Mouse (Mus musculus) frontal cortex, postnatal 14 days (tissue): ENCODE data around the gene Rap1b.

Experiments used
- DNase-seq, 2 experiments: peaks; one replicate each; pipeline ENCODE4 v3.0.0; 2022; ENCODE audit warnings: low spot score in 2 of 2

Gene Rap1b

GRCm38 (mm10) chr10:117858241-117858640, 12.4 kb upstream of the Rap1b start:
- no peak for DNase-seq

GRCm38 (mm10) chr10:117856001-117856720, 10.3 kb upstream of the Rap1b start:
- DNase-seq = no peak

DNA sequence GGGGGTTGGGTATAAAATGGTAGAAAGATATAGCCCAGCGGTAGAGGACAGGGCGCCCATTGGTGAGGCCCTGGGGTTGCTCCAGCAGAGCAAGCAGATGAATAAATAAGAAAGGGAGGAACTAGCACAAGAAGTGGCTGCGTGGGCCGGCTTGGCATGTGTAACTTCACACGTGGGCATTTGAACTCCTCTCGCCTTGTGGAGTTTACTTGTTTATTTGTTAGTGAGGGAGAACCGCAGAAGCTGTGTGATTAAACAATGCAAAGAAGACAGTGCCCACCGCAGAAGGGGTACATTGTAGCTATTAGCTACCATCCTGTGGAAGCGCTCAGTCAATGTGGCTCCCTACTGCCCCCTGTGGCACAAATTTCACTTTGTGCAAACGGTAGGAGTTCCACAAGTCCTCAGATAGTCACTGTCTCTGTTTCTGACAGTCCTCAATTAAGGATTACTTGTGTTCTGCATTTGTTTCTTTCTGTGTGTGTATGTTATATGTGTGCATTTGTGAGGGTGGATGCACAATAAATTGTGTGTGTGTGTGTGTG, 6.9 kb upstream of the Rap1b start:
- no peak for DNase-seq

- no peak for DNase-seq
These were observed 3.1 kb upstream of the Rap1b start for GRCm38 (mm10) chr10:117848981-117849380.

DNA sequence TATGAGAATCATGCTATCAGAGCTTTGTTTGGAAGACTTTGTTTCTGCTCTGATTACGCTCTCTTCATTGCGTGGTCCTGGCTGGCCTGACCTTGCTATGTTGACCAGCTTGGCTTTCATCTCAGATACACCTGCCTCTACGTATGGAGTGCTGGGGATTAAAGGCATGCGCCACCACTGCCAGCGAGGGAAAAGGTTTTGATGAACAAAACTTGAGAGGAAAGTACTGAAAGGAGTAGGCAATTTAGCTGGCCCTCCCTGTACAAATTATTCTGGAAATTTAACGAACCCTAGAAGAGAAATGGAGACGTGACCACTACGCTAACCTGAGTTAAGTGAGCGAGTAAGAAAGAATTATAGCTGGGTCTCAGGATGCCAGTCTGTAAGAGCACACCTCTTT, 961 bp upstream of the Rap1b start:
- DNase-seq = no peak

DNA sequence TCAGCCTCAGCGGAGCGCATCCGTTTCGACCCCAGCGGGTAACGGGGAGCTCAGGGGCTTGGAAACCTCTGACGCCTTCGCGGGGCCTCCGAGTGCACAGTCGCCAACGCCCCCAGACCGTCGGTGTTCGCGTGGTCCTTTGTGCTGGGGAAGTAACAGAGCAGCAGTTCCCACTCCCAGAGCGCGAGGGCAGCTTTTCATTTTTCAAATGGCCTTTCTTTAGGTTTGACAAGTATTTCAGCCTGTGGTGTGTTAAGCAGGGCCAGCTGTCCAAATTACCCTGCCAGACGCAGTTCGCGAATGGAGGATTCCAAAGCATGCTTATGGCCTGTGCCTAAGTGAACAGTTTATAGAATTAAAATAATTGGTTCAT, 411 bp upstream of the Rap1b start:
- DNase-seq = no peak

GRCm38 (mm10) chr10:117844782-117845596, 846 bp downstream of the Rap1b start:
- peak; percentile 32 to 43 for DNase-seq

- DNase-seq = no peak
These were observed 1.6 kb downstream of the Rap1b start for GRCm38 (mm10) chr10:117844279-117844678.

- no peak for DNase-seq
These were observed 2.1 kb downstream of the Rap1b start for GRCm38 (mm10) chr10:117843690-117844089.

- DNase-seq = no peak
These were observed 4.1 kb downstream of the Rap1b start for GRCm38 (mm10) chr10:117841765-117842164.

DNA sequence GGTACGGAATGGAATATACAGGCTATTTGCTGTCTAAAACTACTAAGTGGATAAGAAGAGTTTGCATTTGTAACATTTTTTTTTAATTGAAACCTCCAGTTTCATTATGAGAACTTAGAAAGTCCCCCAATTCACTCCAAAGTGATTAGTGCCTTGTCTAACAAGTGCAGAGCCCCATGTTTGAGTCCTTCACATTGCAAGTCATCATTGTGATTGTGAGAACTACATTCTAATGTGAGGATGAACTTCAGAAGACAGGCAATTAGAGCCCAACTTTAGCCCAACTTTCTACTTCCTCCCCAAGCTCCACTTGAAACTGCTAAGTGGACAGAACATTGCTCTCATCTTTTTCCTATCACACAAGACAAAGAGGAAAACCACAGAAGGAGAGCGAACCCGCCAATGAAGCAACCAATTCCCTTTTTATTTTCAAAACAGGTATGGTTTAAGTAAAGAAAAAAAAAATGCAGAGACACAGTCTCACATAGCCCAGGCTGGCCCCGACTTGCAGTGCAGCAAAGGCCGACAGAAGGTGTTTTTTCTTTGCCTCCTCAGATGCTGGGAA, 5.3 kb downstream of the Rap1b start:
- DNase-seq = no peak

DNA sequence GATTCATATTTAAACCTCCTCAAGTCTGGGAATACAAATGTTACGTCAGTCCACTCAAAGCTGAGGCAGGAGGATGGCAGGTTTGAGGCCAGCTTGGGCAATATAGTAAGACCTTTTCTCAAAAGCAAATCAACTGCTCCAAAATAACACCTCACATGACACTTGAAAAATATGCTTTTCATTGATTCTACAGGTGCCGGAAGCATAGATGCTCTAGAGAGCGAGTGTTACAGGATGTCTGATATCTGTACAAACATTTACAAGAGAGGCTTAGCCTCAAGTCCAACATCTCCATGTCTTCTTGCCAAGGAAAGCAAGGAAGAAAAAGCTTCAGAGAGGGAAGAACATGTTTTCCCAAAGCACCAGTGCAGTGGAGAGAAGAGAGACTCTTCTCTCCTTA, 6.1 kb downstream of the Rap1b start:
- no peak for DNase-seq

DNA sequence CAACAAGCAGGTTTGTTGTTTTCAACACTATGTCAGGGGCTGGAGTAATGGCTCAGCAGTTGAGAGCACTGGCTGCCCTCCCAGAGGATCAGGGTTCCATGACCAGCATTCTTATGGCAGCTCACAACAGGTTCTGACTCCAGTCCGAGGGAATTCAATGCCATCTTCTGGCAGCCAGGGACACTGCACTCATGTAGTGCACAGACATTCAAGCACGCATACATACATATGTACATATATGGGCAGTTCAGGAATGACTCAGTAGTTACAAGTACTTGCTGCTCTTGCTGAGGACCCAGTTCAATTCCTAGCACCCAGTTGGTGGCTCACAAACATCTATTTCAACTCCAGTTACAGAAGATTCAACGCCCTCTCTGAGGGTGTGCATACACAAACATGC, 6.9 kb downstream of the Rap1b start:
- no peak for DNase-seq

DNA sequence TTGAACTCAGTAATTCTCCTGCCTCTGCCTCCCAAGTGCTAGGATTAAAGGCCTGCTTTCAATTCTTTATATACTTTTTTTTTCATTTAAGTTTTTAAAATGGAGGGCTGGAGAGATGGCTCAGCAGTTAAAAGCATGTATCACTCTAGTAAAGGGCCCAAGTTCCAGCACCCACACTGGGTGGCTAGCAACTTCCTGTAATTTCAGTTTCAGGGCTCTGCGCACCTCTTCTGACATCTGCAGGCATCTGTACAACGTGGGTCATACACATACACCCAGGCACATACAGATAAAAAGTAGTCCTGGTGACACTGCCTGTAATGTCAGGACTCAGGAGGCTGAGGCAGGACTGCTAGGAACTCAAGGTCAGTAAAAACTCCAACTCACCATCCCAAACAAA, 9.5 kb downstream of the Rap1b start:
- no peak for DNase-seq

- DNase-seq = no peak
These were observed 10.4 kb downstream of the Rap1b start for GRCm38 (mm10) chr10:117835453-117835852.

DNA sequence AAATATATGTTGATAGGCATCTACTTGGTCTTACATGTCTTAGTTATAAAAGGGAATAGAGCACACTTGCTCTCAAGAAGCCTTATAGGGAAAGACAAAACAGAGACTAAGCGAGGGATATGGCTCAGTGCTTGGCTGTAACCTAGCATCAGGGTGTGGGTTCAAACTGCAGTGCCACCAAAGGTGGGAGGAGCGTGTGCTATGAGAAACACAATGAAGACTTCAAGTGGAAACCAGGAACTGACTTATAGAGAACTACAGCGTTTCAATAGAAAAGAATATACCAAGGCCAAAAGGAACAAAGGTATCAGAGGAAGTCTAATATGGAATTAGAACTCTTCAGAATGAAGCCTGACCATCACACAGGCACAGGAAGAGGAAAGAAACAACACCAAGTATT, 15.0 kb downstream of the Rap1b start:
- no peak for DNase-seq

DNA sequence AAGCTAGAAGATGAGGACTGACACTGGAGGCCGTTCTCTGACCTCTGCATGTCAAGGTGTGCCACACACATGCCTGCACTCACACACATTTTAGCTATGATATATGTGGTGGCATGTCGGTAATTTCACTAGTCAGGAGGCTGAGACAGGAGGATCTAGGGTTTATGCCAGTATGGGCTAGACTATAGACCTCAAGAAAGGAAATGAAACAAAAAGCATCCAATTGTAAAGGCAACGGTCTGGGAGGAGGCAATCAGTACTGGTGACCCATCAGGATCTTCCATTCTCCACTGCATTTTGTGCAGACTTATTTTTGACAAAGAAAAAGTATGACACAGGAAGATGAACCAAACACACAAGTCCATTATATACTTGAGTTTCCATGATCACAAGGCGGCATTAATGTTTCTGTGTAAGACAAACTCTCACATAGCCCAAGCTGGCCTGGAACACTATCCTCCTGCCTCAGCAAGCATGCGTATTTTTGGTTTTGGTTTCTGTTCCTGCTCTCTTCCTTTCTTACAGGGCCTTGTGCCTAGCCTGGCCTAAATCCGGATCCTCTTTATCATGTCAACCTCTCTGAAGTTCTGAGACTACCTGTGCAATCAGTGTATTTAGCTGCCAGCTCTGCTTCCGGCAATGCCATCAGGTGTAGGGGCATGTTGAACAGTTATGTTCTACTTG, 16.2 kb downstream of the Rap1b start:
- no peak for DNase-seq

DNA sequence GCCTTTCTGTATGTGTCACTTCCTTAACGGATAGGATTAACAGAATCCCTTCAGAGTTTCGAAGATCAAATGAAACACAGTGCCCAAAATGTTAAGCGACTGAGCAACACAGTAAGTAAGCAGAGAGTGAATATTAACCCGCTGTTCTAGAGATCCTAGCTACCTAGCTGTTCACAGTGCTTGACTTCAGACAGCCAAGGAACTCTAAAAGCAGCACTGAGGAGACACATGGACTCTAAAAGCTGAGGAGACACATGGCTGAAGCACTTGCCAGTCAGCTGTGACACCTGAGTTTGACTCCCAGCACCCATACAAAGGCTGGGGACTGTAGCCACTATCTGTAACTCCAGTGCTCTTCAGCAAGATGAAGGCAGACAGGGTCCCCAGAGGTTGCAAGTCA, 16.8 kb downstream of the Rap1b start:
- DNase-seq = no peak

DNA sequence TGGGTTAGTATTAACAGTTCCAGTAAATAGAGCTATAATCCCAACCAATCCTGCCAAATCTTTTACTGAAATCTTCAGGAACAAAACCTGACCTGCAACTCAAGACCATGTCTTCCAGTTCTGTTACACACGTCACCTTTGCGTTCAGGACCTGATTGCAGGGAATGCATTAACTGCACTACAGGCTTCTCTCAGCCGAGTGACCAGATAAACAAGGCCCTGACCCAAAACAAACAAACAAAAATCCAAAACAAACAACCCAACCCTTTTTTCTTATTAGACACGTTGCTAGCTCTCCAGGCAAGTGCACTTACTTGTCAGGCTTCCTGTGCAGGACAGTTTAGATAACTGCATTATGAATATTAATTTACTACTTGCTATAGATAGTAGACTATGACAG, 17.3 kb downstream of the Rap1b start:
- DNase-seq = no peak

DNA sequence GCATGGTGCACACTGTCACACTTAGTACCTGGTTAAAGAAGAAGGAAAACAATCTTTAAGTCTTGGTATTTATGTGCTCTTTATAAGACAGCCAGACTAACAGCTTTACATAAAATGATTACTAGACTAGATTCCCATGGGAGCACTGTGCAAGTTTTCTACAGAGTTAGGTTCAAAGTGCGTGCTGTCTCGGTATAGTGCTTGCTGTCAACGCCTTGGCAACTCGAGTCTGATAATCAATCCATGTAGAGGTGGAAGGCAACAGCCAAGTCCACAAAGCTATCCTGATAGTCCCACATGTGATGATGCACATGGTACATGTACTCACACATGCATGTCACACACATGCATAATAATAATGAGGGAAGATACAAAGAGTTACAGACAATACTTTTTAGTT, 21.2 kb downstream of the Rap1b start:
- DNase-seq = no peak

DNA sequence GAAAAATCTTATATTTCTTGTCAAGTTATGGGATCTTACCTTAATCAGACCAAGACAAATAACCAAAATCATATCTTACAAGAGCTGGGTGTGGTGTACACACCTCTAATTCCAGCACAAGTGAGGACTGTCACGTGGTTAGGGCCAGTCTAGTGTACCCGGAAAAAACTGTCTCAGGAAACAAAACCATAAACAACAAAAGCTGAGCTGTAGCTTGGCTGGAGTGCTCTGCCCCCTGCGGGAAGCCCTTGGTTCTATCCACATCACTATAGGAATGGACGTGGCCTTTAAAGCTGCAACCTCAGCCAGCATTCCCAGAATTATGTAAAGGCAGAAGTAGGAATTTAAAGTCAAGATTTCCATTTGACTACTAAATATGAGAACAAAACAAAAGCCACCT, 21.7 kb downstream of the Rap1b start:
- DNase-seq = no peak

GRCm38 (mm10) chr10:117823321-117823720, 22.5 kb downstream of the Rap1b start:
- DNase-seq = no peak
